Mouse (Mus musculus) heart, embryonic 13.5 days (tissue): ENCODE results near the gene Specc1. TPM values are rescaled to one million over a fixed set of nuclear protein-coding genes. Genes with fewer than 3 reads are reported as not detected.

Experiments used
- ATAC-seq: fragments of 200-750 bp; cut with Nextera tagmentation; 2 replicates; pipeline ENCODE4 v1.8.0; 2017; ENCODE audit warnings: moderate TSS enrichment; ENCODE audit not compliant: insufficient number of reproducible peaks, low FRiP score, low TSS enrichment; ENCODE audit errors: extremely low read depth
- H3K27ac ChIP-seq: fragments of 300-500 bp; sonication (generic); replicated peaks from 2 replicates; pipeline ENCODE4 v1.5.1; 2015; ENCODE audit warnings: moderate library complexity, mild to moderate bottlenecking, inconsistent platforms
- H3K27me3 ChIP-seq: fragments of 300-500 bp; sonication (generic); replicated peaks from 2 replicates; pipeline ENCODE4 v1.6.1; 2015; ENCODE audit warnings: mild to moderate bottlenecking, inconsistent platforms
- H3K36me3 ChIP-seq: fragments of 300-500 bp; sonication (generic); 2 replicates; pipeline ENCODE4 v1.6.1; 2015; ENCODE audit warnings: mild to moderate bottlenecking, inconsistent platforms
- H3K4me1 ChIP-seq: fragments of 300-500 bp; sonication (generic); 2 replicates; pipeline ENCODE4 v1.6.1; 2015; ENCODE audit warnings: inconsistent platforms
- H3K4me2 ChIP-seq: fragments of 300-500 bp; sonication (generic); 2 replicates; pipeline ENCODE4 v1.6.1; 2015; ENCODE audit warnings: inconsistent platforms, mild to moderate bottlenecking, moderate library complexity
- H3K4me3 ChIP-seq: fragments of 300-500 bp; sonication (generic); 2 replicates; pipeline ENCODE4 v1.5.1; 2015; ENCODE audit warnings: moderate library complexity, mild to moderate bottlenecking, inconsistent platforms
- H3K9ac ChIP-seq: fragments of 300-500 bp; sonication (generic); 2 replicates; pipeline ENCODE4 v1.6.1; 2015; ENCODE audit warnings: inconsistent platforms, mild to moderate bottlenecking, moderate library complexity
- H3K9me3 ChIP-seq: fragments of 300-500 bp; sonication (generic); 2 replicates; pipeline ENCODE4 v1.6.1; 2016; ENCODE audit warnings: inconsistent platforms
- WGBS: fragments of 180-500 bp; shearing (Covaris S2); methylation state at CpG from one replicate; pipeline ENCODE4 v1.1.7; 2015; ENCODE audit warnings: mixed read lengths; 5-methylcytosine and 5-hydroxymethylcytosine counted together
- polyA plus RNA-seq: library from polyadenylated mRNA; unstranded; fragments of >200 nt; fragmentation: Nextera tagmentation; extraction: Ambion mirVana; gene quantifications from 2 replicates; pipeline ENCODE4 v1.2.1, GENCODE M21; 2015

Specc1 gene
- polyA plus RNA-seq, 1 experiment from 2014 or later, result 13.1 TPM

DNA sequence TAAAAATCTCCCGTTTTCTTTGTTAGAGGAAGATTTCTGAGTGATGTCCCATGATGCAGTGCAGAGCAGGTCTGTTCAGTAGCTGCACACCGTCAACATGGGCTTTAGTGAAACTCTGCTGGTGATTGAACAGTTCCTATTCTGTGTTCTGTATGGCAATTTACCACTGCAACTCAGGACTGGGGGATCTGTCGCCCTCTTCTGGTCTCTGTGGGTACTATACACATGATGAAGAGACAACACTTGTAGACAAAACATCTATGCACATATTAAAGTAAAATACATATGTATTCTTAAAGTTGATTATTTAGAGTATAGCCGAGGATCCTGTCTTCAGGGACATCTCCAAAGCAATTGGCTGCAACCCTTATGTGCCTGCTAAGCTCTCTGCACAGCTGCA lies 45.4 kb downstream of the Specc1 start:
- no peaks in the 10 kb centered on the region for H3K9me3 ChIP-seq
- H3K27ac ChIP-seq, result no peak overlapping the region
- peaks cover 28% of the 10 kb centered on the region for H3K4me1 ChIP-seq
- no peaks in the 10 kb centered on the region for H3K27me3 ChIP-seq
- no peak overlapping the region for H3K4me2 ChIP-seq
- no peaks in the 10 kb centered on the region for H3K36me3 ChIP-seq
- no peak overlapping the region for H3K9ac ChIP-seq
- no peak overlapping the region for H3K4me3 ChIP-seq
- 66% methylated on average over 4 of the region's 4 CpGs for WGBS
- no peak for ATAC-seq

DNA sequence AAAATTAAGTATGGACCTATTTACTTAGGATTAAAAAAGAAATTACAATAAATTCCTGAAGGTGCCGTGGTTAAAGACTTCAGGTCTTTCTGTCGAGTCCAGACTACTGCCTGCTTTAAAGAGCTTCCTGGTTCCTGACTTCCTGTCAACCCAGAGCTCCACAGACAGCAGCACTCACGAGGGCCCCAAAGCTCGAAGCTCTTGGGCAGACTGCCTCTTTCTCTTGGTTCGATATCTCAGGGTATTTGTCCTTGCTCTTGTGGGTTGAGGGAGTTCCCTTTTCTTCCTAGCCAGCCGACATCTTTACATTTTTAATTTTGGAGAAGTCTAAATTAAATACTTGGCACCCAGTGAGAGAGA lies 48.3 kb downstream of the Specc1 start:
- no peaks in the 10 kb centered on the region for H3K27me3 ChIP-seq
- H3K4me3 ChIP-seq, result no peak overlapping the region
- peaks cover 28% of the 10 kb centered on the region for H3K4me1 ChIP-seq
- WGBS, result 45% methylated on average over 6 of the region's 6 CpGs
- H3K4me2 ChIP-seq, result peak overlapping the region; percentile 49
- peak overlapping the region; percentile 79 for H3K27ac ChIP-seq
- peak overlapping the region; percentile 19; the same call in 1 of the 2 replicates for H3K9ac ChIP-seq
- H3K36me3 ChIP-seq, result no peaks in the 10 kb centered on the region
- no peaks in the 10 kb centered on the region for H3K9me3 ChIP-seq
- ATAC-seq, result no peak

DNA sequence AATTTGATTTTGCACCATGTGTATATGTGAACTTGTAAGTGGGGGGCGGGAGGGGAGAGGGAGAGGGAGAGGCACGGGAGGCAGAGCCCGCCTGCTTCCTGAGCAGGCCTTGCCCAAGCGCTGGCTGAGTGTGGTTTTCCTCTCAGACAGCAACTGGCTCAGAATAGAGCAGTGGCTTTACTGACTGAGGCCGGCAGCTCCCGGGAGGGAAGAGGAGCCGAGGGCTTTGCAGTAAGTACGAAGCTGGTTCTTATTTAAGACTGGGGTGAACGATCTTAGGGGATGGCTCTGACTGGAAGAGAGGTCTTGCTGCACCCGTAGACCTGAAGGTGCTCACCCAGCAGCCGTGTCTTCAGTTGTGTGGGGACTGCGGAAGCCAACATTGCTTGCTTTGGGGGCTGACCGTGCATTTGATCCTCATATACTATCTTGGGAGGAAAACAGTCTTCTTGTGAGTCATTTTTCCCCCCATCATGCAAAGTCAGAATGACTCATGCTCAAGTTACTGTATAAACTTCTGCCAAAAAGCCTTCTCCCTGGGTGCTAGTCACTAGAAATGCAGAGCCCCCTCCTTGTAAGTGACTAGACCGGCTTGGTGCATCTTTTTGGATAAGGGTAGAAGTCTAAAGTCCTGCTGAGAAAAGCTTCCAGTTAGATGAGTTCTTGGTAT lies 48.8 kb downstream of the Specc1 start:
- peak overlapping the region; percentile 79 for H3K27ac ChIP-seq
- H3K9me3 ChIP-seq, result no peaks in the 10 kb centered on the region
- peak overlapping the region; percentile 49 for H3K4me2 ChIP-seq
- H3K4me1 ChIP-seq, result peaks cover 28% of the 10 kb centered on the region
- H3K4me3 ChIP-seq, result peak overlapping the region; percentile 15
- ATAC-seq, result no peak
- no peaks in the 10 kb centered on the region for H3K27me3 ChIP-seq
- no peaks in the 10 kb centered on the region for H3K36me3 ChIP-seq
- 33% methylated on average over 14 of the region's 14 CpGs for WGBS
- H3K9ac ChIP-seq, result no peak overlapping the region

DNA sequence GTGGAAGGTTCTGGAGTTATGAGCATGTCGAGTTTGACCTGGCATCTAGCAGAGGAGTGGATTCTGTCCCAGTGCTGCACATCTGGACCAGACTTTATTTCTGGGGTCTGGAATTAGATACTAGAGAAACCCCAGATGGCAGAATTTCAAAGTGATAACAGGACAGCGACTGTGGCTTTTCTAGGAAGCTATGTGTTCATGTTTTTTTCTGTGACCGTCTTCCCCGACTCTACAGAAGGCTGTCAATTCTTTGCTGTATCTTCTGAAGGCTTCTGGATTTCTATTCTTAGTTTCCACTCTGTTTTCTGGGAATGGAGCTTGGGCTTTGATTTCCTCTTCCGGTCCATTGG lies 49.3 kb downstream of the Specc1 start:
- peak overlapping the region; percentile 49 for H3K4me2 ChIP-seq
- H3K9me3 ChIP-seq, result no peaks in the 10 kb centered on the region
- peak overlapping the region; percentile 79 for H3K27ac ChIP-seq
- ATAC-seq, result no peak
- 0 out of 2 replicates have a peak overlapping the region, but pooled peaks have one; percentile 7 for H3K9ac ChIP-seq
- peaks cover 28% of the 10 kb centered on the region for H3K4me1 ChIP-seq
- H3K4me3 ChIP-seq, result peak overlapping the region; percentile 15
- H3K36me3 ChIP-seq, result no peaks in the 10 kb centered on the region
- WGBS, result 48% methylated on average over 5 of the region's 5 CpGs
- H3K27me3 ChIP-seq, result no peaks in the 10 kb centered on the region

DNA sequence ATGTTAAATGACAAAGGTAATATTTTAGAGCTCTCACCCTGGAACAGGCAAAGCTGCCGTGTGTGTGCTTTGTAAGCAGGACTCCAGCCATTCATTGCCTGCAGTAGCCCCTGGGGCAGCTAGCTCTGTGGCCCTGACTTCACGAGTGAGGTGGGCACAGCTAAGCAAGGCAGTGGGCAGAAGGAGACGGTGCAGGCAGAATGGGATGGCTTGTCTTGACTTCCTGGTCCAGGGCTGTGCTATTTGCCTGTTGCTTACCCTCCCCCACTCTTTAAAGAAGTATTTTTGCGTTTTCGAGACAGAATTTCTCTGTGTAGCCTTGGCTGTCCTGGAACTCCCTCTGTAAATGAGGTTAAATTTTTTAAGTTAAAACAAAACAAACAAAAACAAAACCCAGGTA lies 50.1 kb downstream of the Specc1 start:
- Histone ChIP-seq H3K9ac (no peak overlapping the region), H3K27ac (no peak overlapping the region), H3K27me3 (no peaks in the 10 kb centered on the region), H3K36me3 (no peaks in the 10 kb centered on the region), H3K4me1 (peaks cover 28% of the 10 kb centered on the region), H3K4me2 (peak overlapping the region; percentile 49; the same call in 1 of the 2 replicates), H3K9me3 (no peaks in the 10 kb centered on the region), H3K4me3 (0 out of 2 replicates have a peak overlapping the region, but pooled peaks have one; percentile 15)
- no peak for ATAC-seq
- 49% methylated on average over 5 of the region's 5 CpGs for WGBS

DNA sequence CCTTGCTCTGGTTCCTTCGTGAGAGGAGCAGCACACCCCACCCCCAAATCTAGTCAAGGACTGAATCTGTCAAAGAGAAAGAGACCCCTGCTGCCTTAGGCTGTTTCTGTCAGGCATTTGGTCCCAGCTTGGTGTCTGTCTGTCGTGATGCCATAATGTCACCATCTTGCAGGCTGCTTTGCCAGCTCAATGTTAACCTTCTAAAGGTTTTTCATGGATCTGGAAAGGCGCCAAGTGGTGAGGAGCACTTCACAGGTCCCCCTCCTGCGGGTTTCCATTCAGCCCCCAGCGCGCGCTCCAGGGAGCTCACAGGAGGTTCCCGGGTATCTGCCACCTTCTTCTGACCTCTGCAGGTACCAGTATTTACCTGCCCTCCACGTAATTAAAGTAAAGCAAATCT lies 51.4 kb downstream of the Specc1 start:
- Histone ChIP-seq H3K9ac (no peak overlapping the region), H3K4me1 (peaks cover 28% of the 10 kb centered on the region), H3K36me3 (no peaks in the 10 kb centered on the region), H3K27me3 (0 out of 2 replicates have a peak, but pooled peaks cover 3% of the 10 kb centered on the region), H3K4me3 (no peak overlapping the region), H3K9me3 (no peaks in the 10 kb centered on the region), H3K27ac (no peak overlapping the region), H3K4me2 (no peak overlapping the region)
- ATAC-seq, result no peak
- WGBS, result 34% methylated on average over 9 of the region's 9 CpGs

DNA sequence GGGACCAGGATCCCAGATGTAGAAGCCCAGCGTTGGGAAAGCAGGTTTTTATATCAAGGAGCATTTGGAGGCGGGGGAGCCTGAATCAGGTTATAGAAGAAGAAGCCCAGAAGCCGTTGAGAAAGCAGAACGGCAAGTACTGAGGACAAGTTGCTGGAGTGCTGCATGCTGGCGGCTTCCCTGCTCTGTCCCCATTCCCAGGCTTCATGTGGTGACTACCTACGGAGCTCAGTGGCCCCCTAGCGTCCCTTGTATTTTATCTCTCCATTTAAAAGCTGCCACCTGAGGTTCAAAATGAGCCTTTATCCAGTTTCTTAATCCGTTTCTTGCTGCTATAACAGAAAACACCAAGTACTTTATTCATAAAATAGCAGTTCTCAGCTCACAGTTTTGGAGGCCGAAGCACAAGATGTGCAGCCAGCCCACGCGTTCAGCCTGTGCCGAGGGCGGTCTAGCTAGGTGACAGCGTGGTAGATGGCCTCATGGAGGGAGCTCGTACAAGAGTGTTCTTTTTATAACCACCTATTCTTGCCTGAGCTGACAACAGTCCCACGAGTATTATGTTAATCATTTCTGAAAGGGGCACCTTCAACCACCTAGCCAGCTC lies 54.2 kb downstream of the Specc1 start:
- peaks cover 12% of the 10 kb centered on the region for H3K4me1 ChIP-seq
- ATAC-seq, result no peak
- peaks cover 6% of the 10 kb centered on the region; the same call in 1 of the 2 replicates for H3K27me3 ChIP-seq
- no peak overlapping the region for H3K9ac ChIP-seq
- H3K27ac ChIP-seq, result no peak overlapping the region
- no peak overlapping the region for H3K4me3 ChIP-seq
- no peaks in the 10 kb centered on the region for H3K9me3 ChIP-seq
- no peaks in the 10 kb centered on the region for H3K36me3 ChIP-seq
- H3K4me2 ChIP-seq, result no peak overlapping the region
- WGBS, result 50% methylated on average over 16 of the region's 16 CpGs

DNA sequence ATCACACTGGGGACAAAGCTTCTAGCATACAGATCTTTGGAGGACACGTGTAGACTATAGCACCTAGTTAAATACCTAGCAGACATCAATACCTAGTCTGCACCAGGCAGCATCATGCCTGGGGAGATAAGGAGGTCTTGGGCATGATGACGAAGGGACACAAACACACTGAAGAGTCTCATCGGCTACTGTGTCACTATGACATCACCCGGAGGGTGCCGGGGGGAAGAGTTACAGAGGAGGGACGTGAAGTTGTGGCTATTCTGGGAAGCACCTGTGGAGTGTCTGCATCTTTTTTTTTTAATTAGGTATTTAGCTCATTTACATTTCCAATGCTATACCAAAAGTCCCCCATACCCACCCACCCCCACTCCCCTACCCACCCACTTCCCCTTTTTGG lies 55.5 kb downstream of the Specc1 start:
- H3K27me3 ChIP-seq, result peaks cover 10% of the 10 kb centered on the region; the same call in 1 of the 2 replicates
- 79% methylated on average over 6 of the region's 6 CpGs for WGBS
- no peaks in the 10 kb centered on the region for H3K36me3 ChIP-seq
- H3K4me2 ChIP-seq, result no peak overlapping the region
- no peak overlapping the region for H3K27ac ChIP-seq
- ATAC-seq, result no peak
- no peaks in the 10 kb centered on the region for H3K9me3 ChIP-seq
- H3K4me1 ChIP-seq, result no peaks in the 10 kb centered on the region
- H3K9ac ChIP-seq, result no peak overlapping the region
- no peak overlapping the region for H3K4me3 ChIP-seq

DNA sequence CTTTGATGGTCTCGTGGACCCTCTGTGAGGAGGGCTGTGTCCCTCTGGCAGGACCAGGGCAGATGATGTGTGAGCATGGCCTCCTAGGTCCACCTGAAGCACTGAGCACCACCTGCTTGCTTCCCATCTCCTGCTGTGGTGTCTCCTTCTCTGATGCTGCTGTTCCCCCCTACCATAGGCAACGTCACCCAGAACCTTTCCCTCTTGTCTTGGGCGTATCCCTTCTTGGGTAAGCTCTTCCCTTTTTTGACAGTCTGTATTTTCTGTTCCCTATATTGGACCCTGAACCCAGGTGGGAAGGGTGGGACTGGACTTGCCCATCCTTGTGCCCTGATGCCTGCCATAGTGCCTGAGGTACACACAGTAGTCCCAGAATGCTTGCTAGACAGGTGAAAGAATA lies 56.9 kb downstream of the Specc1 start:
- Histone ChIP-seq H3K4me1 (no peaks in the 10 kb centered on the region), H3K4me2 (no peak overlapping the region), H3K4me3 (no peak overlapping the region), H3K9ac (no peak overlapping the region), H3K9me3 (no peaks in the 10 kb centered on the region), H3K27ac (no peak overlapping the region), H3K36me3 (no peaks in the 10 kb centered on the region), H3K27me3 (peaks cover 10% of the 10 kb centered on the region; the same call in 1 of the 2 replicates)
- no peak for ATAC-seq
- 65% methylated on average over 3 of the region's 3 CpGs for WGBS

DNA sequence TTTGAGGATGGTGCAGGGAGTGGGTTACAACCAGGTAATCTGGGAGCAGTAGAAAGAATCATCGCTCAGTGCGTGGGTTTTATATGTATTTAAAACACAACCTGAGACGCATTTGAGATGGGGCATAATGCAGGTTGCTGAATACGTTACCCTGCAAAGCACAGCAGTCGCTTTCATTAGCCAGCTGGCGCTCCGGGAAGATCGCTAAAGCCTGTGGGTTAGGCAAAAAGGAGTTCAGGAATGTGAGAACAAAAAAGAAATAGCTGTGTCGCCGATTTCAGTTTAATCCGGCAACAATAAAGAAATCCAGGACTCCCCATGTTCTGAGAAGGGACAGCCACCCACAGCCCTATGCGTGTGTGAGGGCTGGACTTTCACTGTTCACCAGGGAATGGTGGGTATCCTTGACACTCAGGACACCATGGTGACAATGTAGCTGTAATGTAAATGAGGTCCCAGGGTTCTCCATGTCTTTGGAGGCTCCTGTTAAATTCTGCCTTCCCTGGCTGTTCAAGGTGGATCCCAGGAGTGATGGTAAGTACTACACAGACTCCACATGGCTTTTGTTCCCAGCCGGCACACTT lies 58.6 kb downstream of the Specc1 start:
- Histone ChIP-seq H3K9me3 (no peaks in the 10 kb centered on the region), H3K9ac (no peak overlapping the region), H3K4me2 (no peak overlapping the region), H3K4me1 (no peaks in the 10 kb centered on the region), H3K36me3 (no peaks in the 10 kb centered on the region), H3K27me3 (peaks cover 10% of the 10 kb centered on the region; the same call in 1 of the 2 replicates), H3K27ac (no peak overlapping the region), H3K4me3 (no peak overlapping the region)
- 58% methylated on average over 13 of the region's 13 CpGs for WGBS
- ATAC-seq, result no peak

DNA sequence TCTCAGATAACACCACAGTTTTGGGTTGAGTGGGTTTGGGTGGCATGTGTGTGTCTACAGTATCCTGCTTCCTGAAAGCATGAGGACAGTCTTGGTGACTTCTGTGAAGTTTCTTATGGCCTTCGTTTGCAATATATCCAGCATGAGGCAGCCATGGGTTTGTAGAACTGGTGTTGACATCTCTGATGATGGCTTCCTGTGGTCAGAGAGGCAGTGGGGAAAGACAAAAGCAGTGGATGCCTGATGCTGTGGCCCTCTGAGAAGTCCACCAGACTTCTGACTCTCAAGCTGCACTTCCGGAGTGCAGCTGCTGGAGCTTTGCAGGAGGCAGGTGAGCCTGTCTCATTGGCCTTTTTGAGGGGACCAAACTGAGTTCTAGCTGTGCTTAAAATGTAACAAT lies 60.4 kb downstream of the Specc1 start:
- H3K27me3 ChIP-seq, result peaks cover 8% of the 10 kb centered on the region; the same call in 1 of the 2 replicates
- no peak overlapping the region for H3K9ac ChIP-seq
- H3K36me3 ChIP-seq, result no peaks in the 10 kb centered on the region
- ATAC-seq, result no peak
- no peaks in the 10 kb centered on the region for H3K9me3 ChIP-seq
- 49% methylated on average over 2 of the region's 2 CpGs for WGBS
- H3K4me1 ChIP-seq, result no peaks in the 10 kb centered on the region
- no peak overlapping the region for H3K4me2 ChIP-seq
- H3K4me3 ChIP-seq, result no peak overlapping the region
- no peak overlapping the region for H3K27ac ChIP-seq
